Mouse (Mus musculus) T-helper 17 cell (primary cell): Measurements from ENCODE around the gene Rnf167.

ENCODE experiments used
- in situ Hi-C, 2 experiments: fragments of 300-600 bp; cut with MboI, MseI; formaldehyde crosslinking; loops; 1 replicate in 1 of 2; 2 replicates in 1 of 2; pipeline ENCODE4 v1.15.1; 2025; ENCODE audit warnings: high pct_unique_total_duplicates in 2 of 2

Gene Rnf167

GRCm38 (mm10) chr11:70630129-70630528 is 16.9 kb upstream of the Rnf167 start:
- in situ Hi-C loops: loop anchor here in 1 of 2 experiments (25.0 kb wide), 1 partner anchor 132 kb away; the partner anchor contains the start of gene Zfp3

- in situ Hi-C loops: loop anchor here in 1 of 2 experiments (25.0 kb wide), 1 partner anchor 127 kb away; the partner anchor contains the start of gene Zfp3
These were observed 11.4 kb upstream of the Rnf167 start for GRCm38 (mm10) chr11:70635601-70636000.

GRCm38 (mm10) chr11:70637764-70638163 is 9.3 kb upstream of the Rnf167 start:
- in situ Hi-C loops: loop anchor here in 1 of 2 experiments (25.0 kb wide), 1 partner anchor 125 kb away; the partner anchor contains the start of gene Zfp3

GRCm38 (mm10) chr11:70638293-70638692 is 8.7 kb upstream of the Rnf167 start:
- in situ Hi-C loops: loop anchor here in 1 of 2 experiments (25.0 kb wide), 1 partner anchor 124 kb away; the partner anchor contains the start of gene Zfp3

- in situ Hi-C loops: loop anchor here in 1 of 2 experiments (25.0 kb wide), 1 partner anchor 124 kb away; the partner anchor contains the start of gene Zfp3
These were observed 8.2 kb upstream of the Rnf167 start, which contains the start of gene Gp1ba for GRCm38 (mm10) chr11:70638714-70639278. Gene Gp1ba (plus strand): TSS chr11:70639122.

GRCm38 (mm10) chr11:70639976-70640375 is 7.1 kb upstream of the Rnf167 start:
- in situ Hi-C loops: loop anchor here in 1 of 2 experiments (25.0 kb wide), 1 partner anchor 122 kb away; the partner anchor contains the start of gene Zfp3

- in situ Hi-C loops: loop anchor here in 1 of 2 experiments (25.0 kb wide), 1 partner anchor 121 kb away; the partner anchor contains the start of gene Zfp3
These were observed 5.8 kb upstream of the Rnf167 start for GRCm38 (mm10) chr11:70641241-70641640.

- in situ Hi-C loops: loop anchor here in 1 of 2 experiments (25.0 kb wide), 1 partner anchor 119 kb away; the partner anchor contains the start of gene Zfp3
These were observed 4.0 kb upstream of the Rnf167 start for GRCm38 (mm10) chr11:70643051-70643450.

- in situ Hi-C loops: loop anchor here in 1 of 2 experiments (25.0 kb wide), 1 partner anchor 118 kb away; the partner anchor contains the start of gene Zfp3
These were observed 2.4 kb upstream of the Rnf167 start for GRCm38 (mm10) chr11:70644564-70645103.

GRCm38 (mm10) chr11:70645461-70646258 is 1.4 kb upstream of the Rnf167 start:
- in situ Hi-C loops: loop anchor here in 1 of 2 experiments (25.0 kb wide), 1 partner anchor 117 kb away; the partner anchor contains the start of gene Zfp3

- in situ Hi-C loops: loop anchor here in 1 of 2 experiments (25.0 kb wide), 1 partner anchor 116 kb away; the partner anchor contains the start of gene Zfp3
These were observed 828 bp upstream of the Rnf167 start for GRCm38 (mm10) chr11:70646259-70646555.

- in situ Hi-C loops: loop anchor here in 1 of 2 experiments (25.0 kb wide), 1 partner anchor 114 kb away; the partner anchor contains the start of gene Zfp3
These were observed 833 bp downstream of the Rnf167 start for GRCm38 (mm10) chr11:70647716-70648420.

- in situ Hi-C loops: loop anchor here in 1 of 2 experiments (25.0 kb wide), 1 partner anchor 114 kb away; the partner anchor contains the start of gene Zfp3
These were observed 1.5 kb downstream of the Rnf167 start for GRCm38 (mm10) chr11:70648512-70648911.

- in situ Hi-C loops: loop anchor here in 1 of 2 experiments (25.0 kb wide), 1 partner anchor 113 kb away; the partner anchor contains the start of gene Zfp3
These were observed 2.2 kb downstream of the Rnf167 start for GRCm38 (mm10) chr11:70649185-70649734.

GRCm38 (mm10) chr11:70650322-70651175 is 3.5 kb downstream of the Rnf167 start:
- in situ Hi-C loops: loop anchor here in 1 of 2 experiments (10.0 to 25.0 kb wide), 2 partner anchors 656 to 1563 kb away; partner anchors contain the start of genes Gabarap, Per1, Phf23 and Vamp2

GRCm38 (mm10) chr11:70651391-70651790 is 4.4 kb downstream of the Rnf167 start:
- in situ Hi-C loops: loop anchor here in 1 of 2 experiments (10.0 to 25.0 kb wide), 2 partner anchors 657 to 1564 kb away; partner anchors contain the start of genes Gabarap, Per1, Phf23 and Vamp2

GRCm38 (mm10) chr11:70652029-70652883 is 5.2 kb downstream of the Rnf167 start:
- in situ Hi-C loops: loop anchor here in 1 of 2 experiments (10.0 to 25.0 kb wide), 2 partner anchors 657 to 1565 kb away; partner anchors contain the start of genes Gabarap, Per1, Phf23 and Vamp2

GRCm38 (mm10) chr11:70652884-70653344 is 5.9 kb downstream of the Rnf167 start:
- in situ Hi-C loops: loop anchor here in 1 of 2 experiments (10.0 to 25.0 kb wide), 2 partner anchors 658 to 1566 kb away; partner anchors contain the start of genes Gabarap, Per1, Phf23 and Vamp2
